Mouse (Mus musculus) cortical plate, adult 2 months (tissue): ENCODE measurements at regions not wholly inside any gene's neighbourhood (a gene's known extent, or its start where the extent isn't known, plus 50 kb on each side); places are given as distances from the start of the nearest gene placed in this dataset.

Experiments used
- H3K27ac ChIP-seq: fragments of 200-500 bp; 2 replicates; pipeline ENCODE4 v1.5.1; 2012; ENCODE audit warnings: low read length, control low read depth, inconsistent platforms; ENCODE audit not compliant: insufficient read depth
- H3K4me1 ChIP-seq: fragments of 200-500 bp; 2 replicates; pipeline ENCODE4 v1.6.1; 2011; ENCODE audit warnings: low read length; ENCODE audit not compliant: control insufficient read depth, insufficient read depth
- H3K4me3 ChIP-seq: fragments of 200-500 bp; 2 replicates; pipeline ENCODE4 v1.5.1; 2011; ENCODE audit warnings: mild to moderate bottlenecking, low read length, control low read depth; ENCODE audit not compliant: insufficient read depth
- CTCF ChIP-seq: fragments of 200-500 bp; IDR thresholded peaks from 2 replicates; pipeline ENCODE4 v1.5.1; 2011; ENCODE audit warnings: mild to moderate bottlenecking, control low read depth, low read length; ENCODE audit not compliant: insufficient read depth; ENCODE audit errors: extremely low read depth
- POLR2A ChIP-seq: fragments of 200-500 bp; IDR thresholded peaks from 2 replicates; pipeline ENCODE4 v1.6.1; 2011; ENCODE audit warnings: mild to moderate bottlenecking, low read length, control low read depth; ENCODE audit not compliant: insufficient read depth; ENCODE audit errors: extremely low read depth

DNA sequence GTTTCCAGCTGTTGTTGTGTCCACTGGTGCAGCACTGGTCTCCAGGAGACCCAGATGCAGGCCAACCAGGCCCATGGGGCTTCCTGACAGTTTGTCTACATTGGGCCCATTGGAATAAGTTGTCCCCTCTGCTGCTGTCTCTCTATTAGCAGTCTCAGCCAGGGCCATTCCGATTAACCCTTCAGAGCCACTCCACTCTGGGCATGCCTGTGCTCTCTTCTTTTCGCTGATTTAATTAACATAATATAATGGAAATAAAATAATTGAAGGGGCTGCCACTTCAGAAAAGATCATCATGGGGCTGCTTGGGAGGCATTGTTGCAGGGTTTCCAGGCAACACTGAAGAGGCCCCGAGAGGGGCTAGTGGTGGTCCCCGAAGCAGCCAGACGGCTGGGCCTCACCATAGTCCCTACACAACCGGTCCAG, 231.5 kb downstream of the Mycn start:
- Histone ChIP-seq H3K27ac (no peak overlapping the region), H3K4me3 (no peak overlapping the region), H3K4me1 (peaks cover under 1% of the 10 kb centered on the region; the same call in 1 of the 2 replicates)
- TF ChIP-seq CTCF: no peak

DNA sequence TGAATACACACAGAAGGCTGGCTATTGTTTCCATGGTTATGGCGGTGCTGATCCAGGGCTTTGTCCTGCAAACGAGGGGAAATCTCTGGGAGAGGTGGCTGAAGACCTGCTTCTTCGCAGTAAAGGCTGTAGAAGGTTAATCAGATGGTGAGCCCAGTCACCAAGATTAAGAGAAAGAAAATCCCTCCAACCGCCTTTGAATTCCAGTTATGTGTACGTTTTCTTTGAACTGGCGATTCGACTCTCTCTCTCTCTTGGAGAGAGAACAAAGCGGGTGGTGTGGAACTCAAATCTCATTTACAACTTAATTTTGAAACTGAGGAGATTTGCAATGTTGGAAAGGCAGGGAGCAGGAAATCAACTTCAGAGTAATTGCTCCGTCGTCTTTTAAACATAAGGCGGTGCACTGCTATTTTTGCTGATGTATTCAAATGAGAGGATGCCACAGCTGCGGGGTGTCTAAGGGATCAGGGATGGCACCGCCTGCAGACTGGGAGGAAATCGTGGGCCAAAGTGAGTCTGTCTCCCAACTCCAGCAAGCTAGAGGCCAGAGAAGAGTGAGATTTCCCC, 232.7 kb downstream of the Mycn start:
- no peak overlapping the region for H3K27ac ChIP-seq
- TF ChIP-seq CTCF (no peak), POLR2A (no peak)
- no peaks in the 10 kb centered on the region; the same call in 1 of the 2 replicates for H3K4me1 ChIP-seq
- H3K4me3 ChIP-seq: no peak overlapping the region

DNA sequence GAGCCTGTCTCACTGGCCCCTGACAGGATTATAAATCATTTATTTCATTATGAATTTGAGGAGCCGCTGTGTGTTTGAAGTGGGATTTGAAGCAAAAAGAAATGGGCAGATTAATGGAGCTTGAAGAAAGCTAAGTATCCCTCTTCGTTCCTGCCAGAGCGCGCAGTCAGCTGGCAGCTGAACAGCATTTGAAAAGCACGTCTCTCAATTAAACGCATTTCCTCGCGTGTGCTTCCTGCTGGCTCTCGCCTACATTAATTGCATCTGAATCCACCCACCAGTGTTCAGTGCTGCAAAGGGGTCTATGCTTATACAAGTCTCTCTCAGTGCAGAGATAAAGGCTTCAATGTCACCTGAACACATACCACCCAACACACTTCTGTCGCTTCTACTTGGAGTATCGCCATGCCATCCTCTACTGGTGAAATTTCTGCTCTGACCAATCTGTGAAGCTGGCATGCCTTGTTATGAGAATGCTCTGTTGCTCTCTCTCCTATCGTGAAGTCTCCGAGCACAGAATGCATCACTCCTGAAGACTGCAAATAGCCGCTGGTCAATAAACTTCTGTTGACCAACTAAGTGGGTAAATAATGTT, 235.3 kb downstream of the Mycn start:
- Histone ChIP-seq H3K27ac (no peak overlapping the region), H3K4me3 (no peak overlapping the region)

DNA sequence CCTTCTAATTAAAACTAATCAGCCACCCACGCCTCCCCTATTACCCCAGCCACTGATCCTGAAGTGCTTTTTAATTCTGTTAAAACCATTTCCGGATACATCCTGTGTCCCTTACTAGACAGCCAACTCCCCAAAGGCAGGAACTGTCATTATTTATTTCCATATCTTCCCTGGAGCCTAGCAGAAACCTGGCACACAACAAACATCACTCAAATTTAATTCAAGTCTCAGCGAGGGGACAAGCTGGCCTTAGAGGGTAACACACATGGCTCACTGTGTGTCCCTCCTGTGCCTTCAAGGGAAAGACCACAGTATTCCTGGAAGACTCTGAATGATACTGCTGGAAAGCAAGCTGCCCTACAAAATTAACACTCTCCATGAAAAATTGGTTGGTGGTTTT, 240.0 kb downstream of the Mycn start:
- TF ChIP-seq POLR2A: no peak
- no peak for TF ChIP-seq CTCF
- no peak overlapping the region for H3K27ac ChIP-seq
- no peak overlapping the region for H3K4me3 ChIP-seq
- H3K4me1 ChIP-seq: no peaks in the 10 kb centered on the region; the same call in 1 of the 2 replicates

More for the DNA sequence above, 235.3 kb downstream of the Mycn start:
- TF ChIP-seq POLR2A (no peak), CTCF (no peak)
- H3K4me1 ChIP-seq: no peaks in the 10 kb centered on the region; the same call in 1 of the 2 replicates

DNA sequence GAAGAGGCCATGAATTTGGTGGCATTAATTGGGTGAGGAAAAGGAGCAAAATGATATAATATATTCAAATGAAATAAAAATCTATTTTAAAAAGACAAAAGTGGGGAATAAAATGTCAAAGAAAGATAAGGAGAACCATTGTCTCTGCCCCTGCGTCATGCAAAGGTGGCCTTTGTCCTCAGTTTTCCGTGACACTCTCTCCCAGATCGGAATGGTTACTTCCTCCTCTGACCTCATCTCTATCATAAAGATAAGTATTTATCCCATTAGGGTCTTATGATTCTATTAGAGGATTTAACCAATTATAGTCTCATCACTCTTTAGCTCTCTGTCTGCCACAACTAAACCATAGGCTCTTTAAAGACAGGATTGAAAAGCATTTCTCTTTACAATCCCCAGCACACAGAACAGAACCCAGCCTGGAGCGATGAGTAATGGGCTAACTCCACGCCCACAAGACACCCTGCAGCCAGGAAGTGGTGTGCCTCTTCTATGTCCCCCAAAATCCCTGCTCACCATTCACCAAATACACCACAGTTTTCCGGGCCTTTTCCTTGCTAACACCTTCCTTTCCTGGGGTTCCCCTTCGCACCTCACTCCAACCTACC, 240.6 kb downstream of the Mycn start:
- no peak for TF ChIP-seq CTCF
- no peak for TF ChIP-seq POLR2A

DNA sequence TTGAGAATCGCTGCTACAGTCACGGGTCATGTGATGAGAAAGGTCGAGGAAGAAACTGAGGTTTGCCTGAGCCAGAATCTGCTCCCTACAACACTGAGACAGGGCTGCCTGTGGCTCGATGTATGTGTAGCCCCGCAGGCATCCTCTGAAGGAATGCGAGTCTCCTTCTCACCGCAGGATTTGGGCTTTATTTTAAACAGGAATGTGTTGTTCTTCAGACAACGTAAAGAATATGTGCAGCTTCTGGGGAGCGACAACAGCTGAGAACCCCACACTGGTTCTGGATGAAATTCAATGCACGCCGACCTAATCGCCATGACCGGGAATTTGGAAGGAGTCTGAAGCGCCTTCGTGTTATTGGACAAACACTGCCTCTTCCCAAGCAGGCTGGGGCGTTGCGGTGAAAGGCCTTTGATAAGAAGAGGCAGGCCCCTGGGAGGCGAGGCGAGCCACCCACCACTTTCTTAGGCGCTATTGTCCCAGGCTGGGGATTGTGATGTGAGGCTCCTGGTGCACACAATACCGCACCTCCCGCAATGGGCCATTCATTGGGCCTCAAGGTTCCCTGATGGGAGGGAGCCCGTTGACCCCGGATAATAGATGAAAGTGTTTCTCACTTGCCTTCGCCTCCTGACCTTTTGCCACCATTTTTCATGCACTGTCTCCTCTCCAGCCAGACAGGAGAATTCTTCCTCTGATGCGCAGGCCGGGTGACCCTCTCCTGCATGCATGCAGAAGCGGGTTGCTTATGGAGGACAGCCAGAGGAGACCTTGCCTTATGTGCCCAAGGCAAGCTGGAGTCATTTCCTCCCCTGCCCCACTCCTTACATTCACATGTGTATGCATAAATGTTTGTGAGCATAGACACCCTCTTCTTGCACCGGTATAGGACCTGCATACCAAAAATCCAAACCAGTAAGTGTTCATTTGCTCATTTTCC, 247.6 kb downstream of the Mycn start:
- Histone ChIP-seq H3K4me3 (no peak overlapping the region), H3K4me1 (no peaks in the 10 kb centered on the region), H3K27ac (no peak overlapping the region)
- no peak for TF ChIP-seq CTCF
- TF ChIP-seq POLR2A: no peak

More for the DNA sequence above, 240.6 kb downstream of the Mycn start:
- Histone ChIP-seq H3K27ac (no peak overlapping the region), H3K4me1 (no peaks in the 10 kb centered on the region), H3K4me3 (no peak overlapping the region)

DNA sequence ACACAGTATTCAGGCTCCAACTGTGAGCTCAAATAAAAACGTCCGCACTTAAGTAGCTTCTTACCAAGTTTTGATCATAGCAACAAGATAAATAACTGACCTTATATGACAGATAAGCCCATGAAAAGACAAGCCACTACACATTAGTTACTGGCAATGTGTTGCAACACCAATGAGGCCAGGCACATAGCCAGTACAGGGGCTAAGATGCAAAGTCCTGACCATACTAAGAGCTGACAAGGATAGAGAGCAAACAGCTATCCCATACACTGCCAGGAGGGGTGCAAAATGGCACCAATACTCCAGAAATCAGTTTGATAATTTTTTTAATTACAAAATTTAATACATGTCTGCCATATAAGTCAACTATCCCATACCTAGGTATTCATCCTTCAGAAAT, 254.3 kb downstream of the Mycn start:
- Histone ChIP-seq H3K4me3 (no peak overlapping the region), H3K27ac (no peak overlapping the region), H3K4me1 (peaks cover 1% of the 10 kb centered on the region; the same call in 1 of the 2 replicates)
- TF ChIP-seq POLR2A: no peak
- TF ChIP-seq CTCF: no peak

DNA sequence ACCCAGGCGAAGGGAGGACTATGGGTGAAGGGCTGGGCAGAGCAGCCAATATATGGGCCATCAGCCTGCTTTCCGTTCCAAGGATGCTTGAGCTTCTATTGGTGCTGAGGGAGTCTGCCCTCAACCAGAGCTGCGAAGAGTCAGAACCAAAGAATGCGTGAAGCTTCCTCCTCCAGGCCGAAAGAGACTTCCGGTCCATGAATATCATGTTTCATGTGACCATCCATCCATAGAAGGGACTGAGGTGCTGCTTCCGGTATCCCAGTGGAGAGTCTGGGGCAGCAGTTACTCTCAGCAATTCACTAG, 256.5 kb downstream of the Mycn start:
- H3K27ac ChIP-seq: no peak overlapping the region
- no peak overlapping the region for H3K4me3 ChIP-seq
- no peak for TF ChIP-seq POLR2A
- no peak for TF ChIP-seq CTCF
- H3K4me1 ChIP-seq: peaks cover 1% of the 10 kb centered on the region; the same call in 1 of the 2 replicates

DNA sequence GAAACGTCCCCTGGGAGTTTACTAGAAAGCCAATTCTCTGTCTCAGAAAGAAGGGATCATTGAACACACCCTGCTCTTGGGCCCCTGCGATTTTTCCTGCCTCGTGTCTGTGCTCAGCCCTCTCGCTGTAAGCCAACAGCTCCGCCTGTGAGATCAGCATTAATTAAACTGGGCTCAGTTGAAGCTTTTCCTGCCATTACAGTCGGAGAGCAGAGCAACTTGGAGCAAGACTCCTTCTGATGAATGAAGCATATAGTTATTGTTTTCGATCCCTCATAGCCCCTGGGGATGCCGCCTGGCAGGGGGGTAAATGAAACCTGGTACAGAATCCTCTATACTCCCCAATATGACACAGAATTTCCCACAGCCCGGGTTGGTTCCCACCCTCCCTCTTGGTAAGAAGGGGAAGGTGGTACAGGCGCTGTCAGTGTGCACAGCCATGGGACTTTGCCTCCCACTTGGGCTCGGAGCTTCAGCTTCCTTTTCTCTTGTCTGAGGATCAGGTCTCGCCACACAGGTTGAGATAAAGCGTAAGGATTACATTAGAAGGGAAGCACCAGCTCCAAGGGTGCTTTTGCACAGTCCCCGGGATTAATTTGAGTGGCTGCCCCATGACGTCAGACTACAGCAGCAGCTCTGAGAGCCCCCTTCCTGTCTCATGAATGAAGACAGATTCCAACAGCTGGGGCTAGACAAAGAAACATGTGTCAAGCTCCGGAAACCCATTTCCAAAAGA, 257.1 kb downstream of the Mycn start:
- no peak overlapping the region for H3K27ac ChIP-seq
- H3K4me1 ChIP-seq: peaks cover 3% of the 10 kb centered on the region; the same call in 1 of the 2 replicates
- no peak overlapping the region for H3K4me3 ChIP-seq
- TF ChIP-seq POLR2A (no peak), CTCF (no peak)
